Mouse (Mus musculus): ENCODE measurements at regions not wholly inside any gene's neighbourhood (a gene's known extent, or its start where the extent isn't known, plus 50 kb on each side); places are given as distances from the start of the nearest gene placed in this dataset.

DNA sequence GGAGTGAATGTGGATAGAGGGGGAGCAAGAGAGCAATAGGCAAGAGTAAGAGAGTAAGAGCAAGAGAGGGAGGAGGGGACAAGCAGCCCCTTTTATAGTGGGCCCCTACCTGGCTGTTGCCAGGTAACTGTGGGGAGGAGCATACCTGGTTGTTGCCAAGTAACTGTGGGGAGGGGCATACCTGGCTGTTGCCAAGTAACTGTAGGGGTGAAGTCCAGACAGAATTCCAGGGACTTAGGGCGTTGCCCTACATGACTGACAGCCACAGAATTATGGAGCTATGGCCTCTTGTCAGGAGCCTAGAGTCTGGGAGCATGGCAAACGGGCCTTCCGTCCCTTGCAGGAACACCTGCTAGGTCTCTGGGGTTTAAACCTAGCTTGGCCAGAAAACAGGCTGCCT, 64.5 kb upstream of the Selenok start:
- DNase-seq (ENCODE audit: low spot score) (no peak), ATAC-seq (ENCODE audit: extremely low read depth, insufficient number of reproducible peaks, low FRiP score, poor library complexity, severe bottlenecking) (no peak)
- no peak for TF ChIP-seq TAL1 (conservative IDR thresholded peaks at IDR 0.05; ENCODE audit: low read depth, low read length)
- TF ChIP-seq POLR2AphosphoS5 (IDR thresholded peaks at IDR 0.05; ENCODE audit: insufficient replicate concordance, low read depth, low read length) = no peak
- TF ChIP-seq GATA2 (IDR thresholded peaks at IDR 0.05; ENCODE audit: borderline replicate concordance, low read depth, low read length) = no peak
- TF ChIP-seq CTCF (IDR thresholded peaks at IDR 0.05; ENCODE audit: low read depth, low read length) = no peak
- TF ChIP-seq GATA1 (IDR thresholded peaks at IDR 0.05; ENCODE audit: borderline replicate concordance, low read length) = no peak
- H3K36me3 ChIP-seq (replicated peaks) = no peaks in the 10 kb centered on the region
- H3K4me1 ChIP-seq (ENCODE audit: insufficient read depth, low read depth, low read length) = no peaks in the 10 kb centered on the region
- H3K27me3 ChIP-seq (ENCODE audit: insufficient read depth, low read length) = no peaks in the 10 kb centered on the region
- no peak overlapping the region for H3K4me3 ChIP-seq (ENCODE audit: low read depth, low read length)
- 0 out of 2 replicates have a peak, but pooled peaks cover 6% of the 10 kb centered on the region for H3K9me3 ChIP-seq (replicated peaks)

DNA sequence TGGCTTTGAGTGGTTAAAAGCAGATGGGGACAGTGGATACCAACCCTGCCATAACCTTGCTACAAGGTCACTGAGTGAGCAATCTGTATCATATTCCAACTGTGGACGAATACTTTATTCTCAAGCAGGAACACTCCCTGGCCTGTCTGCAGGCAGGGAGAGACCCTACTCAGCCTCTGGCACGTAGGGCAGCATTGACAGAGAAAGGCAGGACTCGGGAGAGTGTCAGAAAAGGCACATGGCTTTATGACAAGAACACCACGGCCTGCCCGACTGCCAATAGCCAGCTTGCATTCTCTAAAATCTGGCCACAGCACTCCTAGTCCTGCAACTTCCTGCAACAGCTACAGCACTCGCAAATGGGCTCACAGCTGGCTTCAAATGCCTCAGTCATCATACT, 63.3 kb upstream of the Selenok start:
- DNase-seq (ENCODE audit: low spot score) = no peak
- H3K27me3 ChIP-seq (ENCODE audit: insufficient read depth, low read length) = no peaks in the 10 kb centered on the region
- TF ChIP-seq CTCF (IDR thresholded peaks at IDR 0.05; ENCODE audit: low read depth, low read length) = no peak
- TF ChIP-seq POLR2AphosphoS5 (IDR thresholded peaks at IDR 0.05; ENCODE audit: insufficient replicate concordance, low read depth, low read length) = no peak
- TF ChIP-seq GATA1 (IDR thresholded peaks at IDR 0.05; ENCODE audit: borderline replicate concordance, low read length) = no peak
- no peak for TF ChIP-seq TAL1 (conservative IDR thresholded peaks at IDR 0.05; ENCODE audit: low read depth, low read length)
- no peak for TF ChIP-seq GATA2 (IDR thresholded peaks at IDR 0.05; ENCODE audit: borderline replicate concordance, low read depth, low read length)
- peaks cover 9% of the 10 kb centered on the region; the same call in 1 of the 2 replicates for H3K9me3 ChIP-seq (replicated peaks)
- ATAC-seq (ENCODE audit: extremely low read depth, insufficient number of reproducible peaks, low FRiP score, poor library complexity, severe bottlenecking) = no peak
- H3K4me1 ChIP-seq (ENCODE audit: insufficient read depth, low read depth, low read length) = no peaks in the 10 kb centered on the region
- no peaks in the 10 kb centered on the region for H3K36me3 ChIP-seq (replicated peaks)
- no peak overlapping the region for H3K4me3 ChIP-seq (ENCODE audit: low read depth, low read length)

DNA sequence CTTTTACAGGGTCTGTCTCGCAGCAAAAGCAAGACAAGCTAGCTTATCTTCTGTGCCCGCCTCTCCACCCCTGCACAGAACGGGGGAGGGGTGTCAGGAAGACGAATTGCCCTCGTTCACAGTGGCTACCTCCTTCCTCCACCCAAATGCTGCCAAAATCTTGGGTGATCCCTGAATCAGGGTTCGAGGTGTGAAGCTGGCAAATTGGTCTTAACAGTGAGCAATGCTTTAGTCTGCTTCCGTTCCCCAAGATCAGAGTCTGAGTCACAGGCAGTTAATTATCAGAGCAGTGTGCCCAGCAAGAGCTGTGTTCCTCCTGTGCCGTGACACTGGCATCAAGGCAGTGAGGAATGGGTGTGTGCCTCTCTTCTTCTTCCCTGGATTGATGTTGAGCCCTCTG, 58.4 kb upstream of the Selenok start:
- no peak for ATAC-seq (ENCODE audit: extremely low read depth, insufficient number of reproducible peaks, low FRiP score, poor library complexity, severe bottlenecking)
- TF ChIP-seq POLR2AphosphoS5 (IDR thresholded peaks at IDR 0.05; ENCODE audit: insufficient replicate concordance, low read depth, low read length) (no peak), GATA2 (IDR thresholded peaks at IDR 0.05; ENCODE audit: borderline replicate concordance, low read depth, low read length) (no peak), TAL1 (conservative IDR thresholded peaks at IDR 0.05; ENCODE audit: low read depth, low read length) (no peak), GATA1 (IDR thresholded peaks at IDR 0.05; ENCODE audit: borderline replicate concordance, low read length) (no peak), CTCF (IDR thresholded peaks at IDR 0.05; ENCODE audit: low read depth, low read length) (no peak)
- no peaks in the 10 kb centered on the region for H3K27me3 ChIP-seq (ENCODE audit: insufficient read depth, low read length)
- H3K36me3 ChIP-seq (replicated peaks) = no peaks in the 10 kb centered on the region
- peaks cover 13% of the 10 kb centered on the region; the same call in 1 of the 2 replicates for H3K9me3 ChIP-seq (replicated peaks)
- no peaks in the 10 kb centered on the region for H3K4me1 ChIP-seq (ENCODE audit: insufficient read depth, low read depth, low read length)
- DNase-seq (ENCODE audit: low spot score) = no peak
- H3K4me3 ChIP-seq (ENCODE audit: low read depth, low read length) = no peak overlapping the region

Measured in G1E (cell line).